Mouse (Mus musculus) hindbrain, embryonic 15.5 days (tissue): ENCODE results near the gene Prdm16. TPM values are rescaled to one million over a fixed set of nuclear protein-coding genes. Genes with fewer than 3 reads are reported as not detected.

Experiments
- ATAC-seq: fragments of 200-750 bp; cut with Nextera tagmentation; 2 replicates; pipeline ENCODE4 v1.8.0; 2017; ENCODE audit warnings: low read depth, moderate number of reproducible peaks, moderate TSS enrichment; ENCODE audit not compliant: low FRiP score
- H3K27ac ChIP-seq: fragments of 300-500 bp; sonication (generic); replicated peaks from 2 replicates; pipeline ENCODE4 v1.5.1; 2015; ENCODE audit warnings: mild to moderate bottlenecking, inconsistent platforms
- H3K27me3 ChIP-seq: fragments of 300-500 bp; sonication (generic); 2 replicates; pipeline ENCODE4 v1.6.1; 2015; ENCODE audit warnings: control low read depth, inconsistent platforms
- H3K36me3 ChIP-seq: fragments of 300-500 bp; sonication (generic); 2 replicates; pipeline ENCODE4 v1.6.1; 2015; ENCODE audit warnings: control low read depth, inconsistent platforms
- H3K4me1 ChIP-seq: fragments of 300-500 bp; sonication (generic); replicated peaks from 2 replicates; pipeline ENCODE4 v1.6.1; 2015; ENCODE audit warnings: control low read depth, inconsistent platforms
- H3K4me2 ChIP-seq: fragments of 300-500 bp; sonication (generic); 2 replicates; pipeline ENCODE4 v1.6.1; 2015; ENCODE audit warnings: moderate library complexity, mild to moderate bottlenecking, inconsistent platforms
- H3K4me3 ChIP-seq: fragments of 300-500 bp; sonication (generic); 2 replicates; pipeline ENCODE4 v1.5.1; 2015; ENCODE audit warnings: mild to moderate bottlenecking, inconsistent platforms
- H3K9ac ChIP-seq: fragments of 300-500 bp; sonication (generic); 2 replicates; pipeline ENCODE4 v1.6.1; 2015; ENCODE audit warnings: inconsistent platforms
- H3K9me3 ChIP-seq: fragments of 300-500 bp; sonication (generic); 2 replicates; pipeline ENCODE4 v1.6.1; 2016; ENCODE audit warnings: control low read depth, inconsistent platforms
- WGBS: fragments of 180-500 bp; shearing (Covaris S2); methylation state at CpG from one replicate; pipeline ENCODE4 v1.1.7; 2015; 5-methylcytosine and 5-hydroxymethylcytosine counted together
- polyA plus RNA-seq: library from polyadenylated mRNA; unstranded; fragments of >200 nt; fragmentation: Nextera tagmentation; extraction: Ambion mirVana; gene quantifications from 2 replicates; pipeline ENCODE4 v1.2.1, GENCODE M21; 2015

Prdm16 gene
- polyA plus RNA-seq, 1 experiment from 2014 or later = 16.2 TPM

GRCm38 (mm10) chr4:154385208-154385607, 251.5 kb downstream of the Prdm16 start:
- no peak overlapping the region for H3K27ac ChIP-seq
- H3K27me3 ChIP-seq = no peaks in the 10 kb centered on the region
- no peaks in the 10 kb centered on the region for H3K36me3 ChIP-seq
- H3K9ac ChIP-seq = no peak overlapping the region
- no peaks in the 10 kb centered on the region for H3K9me3 ChIP-seq
- no peak overlapping the region for H3K4me2 ChIP-seq
- H3K4me3 ChIP-seq = no peak overlapping the region
- 54% methylated on average over 8 of the region's 8 CpGs for WGBS
- peaks cover 22% of the 10 kb centered on the region for H3K4me1 ChIP-seq
- ATAC-seq = no peak

GRCm38 (mm10) chr4:154378876-154379275, 257.8 kb downstream of the Prdm16 start:
- no peaks in the 10 kb centered on the region for H3K36me3 ChIP-seq
- H3K27me3 ChIP-seq = no peaks in the 10 kb centered on the region
- H3K9ac ChIP-seq = no peak overlapping the region
- H3K27ac ChIP-seq = no peak overlapping the region
- no peak overlapping the region for H3K4me3 ChIP-seq
- H3K4me1 ChIP-seq = no peaks in the 10 kb centered on the region
- 92% methylated on average over 2 of the region's 2 CpGs for WGBS
- no peaks in the 10 kb centered on the region for H3K9me3 ChIP-seq
- no peak for ATAC-seq
- no peak overlapping the region for H3K4me2 ChIP-seq

DNA sequence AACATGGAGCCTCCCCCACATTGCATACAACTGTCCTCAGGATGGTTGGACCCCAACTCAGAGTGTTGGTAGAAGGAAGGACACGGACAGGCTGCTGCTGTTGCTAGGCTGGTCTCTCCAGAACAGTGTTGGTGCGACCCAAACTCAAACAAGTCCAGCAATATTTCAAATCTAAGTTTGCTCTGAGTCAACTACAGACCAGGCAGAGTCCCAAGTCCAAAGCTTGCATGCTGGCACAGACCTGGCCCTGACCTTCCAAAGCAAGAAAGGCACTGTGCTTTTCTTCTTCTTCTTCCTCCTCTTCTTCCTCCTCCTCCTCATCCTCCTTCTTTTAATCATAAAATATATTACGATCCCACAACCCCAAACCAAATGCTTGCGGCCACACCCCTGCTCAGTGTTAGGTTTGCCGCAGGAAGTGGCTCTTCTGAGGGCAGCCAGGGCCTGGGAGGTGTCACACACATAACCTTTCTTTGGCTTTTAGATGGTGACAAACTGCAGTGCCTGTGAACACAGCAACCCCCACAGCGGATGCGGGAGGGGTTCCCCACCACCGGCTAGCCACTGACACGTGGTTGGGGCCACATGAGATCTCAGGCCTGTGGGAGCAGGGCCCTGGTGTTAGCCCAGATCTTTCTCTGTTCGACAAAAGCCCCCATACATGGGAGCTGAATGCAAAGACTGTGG, 260.6 kb downstream of the Prdm16 start:
- no peak overlapping the region for H3K4me3 ChIP-seq
- no peaks in the 10 kb centered on the region for H3K9me3 ChIP-seq
- H3K27me3 ChIP-seq = peaks cover 3% of the 10 kb centered on the region; the same call in 1 of the 2 replicates
- no peak for ATAC-seq
- H3K36me3 ChIP-seq = no peaks in the 10 kb centered on the region
- WGBS = 92% methylated on average over 10 of the region's 10 CpGs
- no peak overlapping the region for H3K27ac ChIP-seq
- no peaks in the 10 kb centered on the region; the same call in 1 of the 2 replicates for H3K4me1 ChIP-seq
- no peak overlapping the region for H3K4me2 ChIP-seq
- no peak overlapping the region for H3K9ac ChIP-seq

DNA sequence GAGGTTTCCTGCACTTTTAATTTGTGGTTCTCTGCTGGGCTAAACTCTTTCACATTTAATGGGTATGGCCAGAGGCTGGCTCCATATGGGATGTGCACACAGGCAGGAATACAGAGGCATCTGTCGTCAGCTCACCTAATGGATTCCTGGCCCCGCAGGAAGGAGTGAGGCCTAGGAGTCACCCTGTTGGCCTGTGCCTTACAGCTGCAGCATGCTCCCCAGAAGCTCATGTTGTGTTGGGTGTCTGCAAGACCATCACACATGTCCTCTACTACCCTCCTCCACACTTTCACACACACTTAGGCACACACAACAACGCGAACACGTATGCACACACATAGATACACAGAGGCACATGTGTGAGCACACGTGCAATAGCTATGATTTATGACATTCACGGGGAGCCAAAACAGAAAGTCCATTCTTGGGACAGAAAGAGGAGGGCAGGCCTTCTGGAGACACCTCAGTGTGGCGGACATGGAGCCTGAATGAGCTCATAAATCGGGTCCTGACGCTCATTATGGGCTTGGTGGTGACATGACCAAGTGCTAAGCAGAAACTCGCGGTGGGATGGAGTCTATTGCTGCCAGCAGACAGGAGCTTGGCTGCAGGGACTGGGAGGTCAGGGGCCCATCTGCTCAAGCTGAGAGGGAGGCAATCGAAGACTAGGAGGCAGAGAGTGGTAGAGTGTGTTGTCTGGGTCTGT, 265.0 kb downstream of the Prdm16 start:
- 65% methylated on average over 13 of the region's 13 CpGs for WGBS
- Histone ChIP-seq H3K9ac (no peak overlapping the region), H3K36me3 (no peaks in the 10 kb centered on the region), H3K4me3 (no peak overlapping the region), H3K4me2 (no peak overlapping the region), H3K9me3 (no peaks in the 10 kb centered on the region), H3K4me1 (no peaks in the 10 kb centered on the region; the same call in 1 of the 2 replicates), H3K27me3 (peaks cover 3% of the 10 kb centered on the region; the same call in 1 of the 2 replicates), H3K27ac (no peak overlapping the region)
- ATAC-seq = no peak

GRCm38 (mm10) chr4:154370841-154371240, 265.8 kb downstream of the Prdm16 start:
- 83% methylated on average over 8 of the region's 8 CpGs for WGBS
- ATAC-seq = no peak
- H3K4me2 ChIP-seq = no peak overlapping the region
- peaks cover 1% of the 10 kb centered on the region; the same call in 1 of the 2 replicates for H3K4me1 ChIP-seq
- no peaks in the 10 kb centered on the region for H3K36me3 ChIP-seq
- H3K4me3 ChIP-seq = no peak overlapping the region
- no peak overlapping the region for H3K27ac ChIP-seq
- H3K9ac ChIP-seq = no peak overlapping the region
- peaks cover 3% of the 10 kb centered on the region; the same call in 1 of the 2 replicates for H3K27me3 ChIP-seq
- no peaks in the 10 kb centered on the region for H3K9me3 ChIP-seq

DNA sequence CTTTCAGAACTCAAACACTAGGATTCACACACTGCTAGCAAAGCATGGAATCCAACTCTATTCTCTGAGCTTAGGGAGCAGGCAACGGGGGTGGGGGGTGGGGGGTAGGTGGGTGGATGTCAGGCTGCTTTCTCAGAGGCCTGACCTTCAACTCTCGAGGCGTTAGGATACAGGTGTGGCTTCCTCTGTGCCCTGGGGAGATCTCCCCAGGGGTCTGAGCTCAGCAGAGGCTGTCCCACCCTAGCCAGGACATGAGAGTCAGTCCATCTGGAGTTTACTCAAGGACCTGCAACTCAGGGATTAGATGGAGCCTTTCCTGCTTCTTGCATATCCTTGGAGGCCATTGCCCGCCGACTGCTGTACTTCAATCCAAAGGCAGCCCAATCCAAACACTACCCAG, 267.6 kb downstream of the Prdm16 start:
- Histone ChIP-seq H3K36me3 (no peaks in the 10 kb centered on the region), H3K4me1 (peaks cover 4% of the 10 kb centered on the region; the same call in 1 of the 2 replicates), H3K4me3 (no peak overlapping the region), H3K4me2 (no peak overlapping the region), H3K9ac (no peak overlapping the region), H3K9me3 (no peaks in the 10 kb centered on the region), H3K27ac (no peak overlapping the region), H3K27me3 (peaks cover 3% of the 10 kb centered on the region; the same call in 1 of the 2 replicates)
- ATAC-seq = no peak
- 78% methylated on average over 5 of the region's 5 CpGs for WGBS

DNA sequence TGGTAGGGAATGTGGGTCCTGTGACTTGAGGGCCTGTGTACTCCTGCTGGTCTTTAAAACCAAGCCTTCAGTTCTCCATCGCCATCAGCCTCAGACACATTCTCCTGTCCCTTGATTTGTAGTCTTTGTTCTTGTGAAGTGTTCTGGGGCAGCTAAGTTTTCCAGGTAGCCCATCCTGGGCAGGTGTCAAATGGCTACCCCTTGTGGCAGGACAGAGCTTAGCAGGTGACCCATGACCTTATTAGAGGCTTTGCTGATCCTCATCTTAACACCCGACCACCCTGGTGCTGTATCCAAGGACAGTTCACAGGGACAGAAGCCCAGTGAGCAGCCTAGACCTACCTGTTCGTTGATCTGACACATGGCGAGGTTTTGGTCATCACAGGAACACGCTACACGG, 269.8 kb downstream of the Prdm16 start:
- Histone ChIP-seq H3K27me3 (0 out of 2 replicates have a peak, but pooled peaks cover 3% of the 10 kb centered on the region), H3K4me1 (peaks cover 4% of the 10 kb centered on the region; the same call in 1 of the 2 replicates), H3K36me3 (no peaks in the 10 kb centered on the region), H3K9me3 (no peaks in the 10 kb centered on the region), H3K4me3 (no peak overlapping the region), H3K27ac (no peak overlapping the region), H3K9ac (no peak overlapping the region), H3K4me2 (no peak overlapping the region)
- ATAC-seq = no peak
- WGBS = 85% methylated on average over 6 of the region's 6 CpGs

- no peak for ATAC-seq
- H3K36me3 ChIP-seq = no peaks in the 10 kb centered on the region
- no peak overlapping the region for H3K27ac ChIP-seq
- H3K27me3 ChIP-seq = 0 out of 2 replicates have a peak, but pooled peaks cover 3% of the 10 kb centered on the region
- 86% methylated on average over 2 of the region's 2 CpGs for WGBS
- no peak overlapping the region for H3K4me3 ChIP-seq
- peaks cover 4% of the 10 kb centered on the region; the same call in 1 of the 2 replicates for H3K4me1 ChIP-seq
- no peaks in the 10 kb centered on the region for H3K9me3 ChIP-seq
- no peak overlapping the region for H3K9ac ChIP-seq
- no peak overlapping the region for H3K4me2 ChIP-seq
Measured at GRCm38 (mm10) chr4:154364752-154365151, 271.9 kb downstream of the Prdm16 start.

DNA sequence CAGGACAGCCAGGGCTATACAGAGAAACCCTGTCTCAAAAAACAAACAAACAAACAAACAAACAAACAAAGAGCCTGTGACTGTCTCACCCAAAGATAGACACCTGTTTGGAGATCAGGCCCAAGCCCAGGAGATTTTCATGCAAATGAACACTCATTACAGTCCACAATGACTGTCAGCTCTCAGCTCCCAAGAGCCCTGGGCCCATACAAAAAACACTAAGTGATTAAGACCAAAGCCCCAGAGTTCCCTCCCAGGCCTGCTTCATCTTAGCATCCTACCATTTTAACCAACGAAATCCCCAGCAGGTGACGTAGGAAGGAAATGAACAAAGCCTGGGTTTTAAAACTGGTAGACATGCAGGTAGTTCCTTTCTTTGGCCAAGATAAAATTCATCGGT, 275.8 kb downstream of the Prdm16 start:
- Histone ChIP-seq H3K4me2 (no peak overlapping the region), H3K4me3 (no peak overlapping the region)
- 78% methylated on average over 3 of the region's 3 CpGs for WGBS

GRCm38 (mm10) chr4:154360441-154360840, 276.2 kb downstream of the Prdm16 start:
- no peaks in the 10 kb centered on the region for H3K9me3 ChIP-seq
- H3K27me3 ChIP-seq = peaks cover 5% of the 10 kb centered on the region; the same call in 1 of the 2 replicates
- H3K9ac ChIP-seq = no peak overlapping the region
- ATAC-seq = no peak
- no peaks in the 10 kb centered on the region for H3K4me1 ChIP-seq
- no peaks in the 10 kb centered on the region for H3K36me3 ChIP-seq
- H3K27ac ChIP-seq = no peak overlapping the region
- no peak overlapping the region for H3K4me3 ChIP-seq
- 90% methylated on average over 6 of the region's 7 CpGs for WGBS
- H3K4me2 ChIP-seq = no peak overlapping the region

More for the DNA sequence above, 275.8 kb downstream of the Prdm16 start:
- Histone ChIP-seq H3K9ac (no peak overlapping the region), H3K27ac (no peak overlapping the region), H3K27me3 (peaks cover 5% of the 10 kb centered on the region; the same call in 1 of the 2 replicates), H3K9me3 (no peaks in the 10 kb centered on the region), H3K4me1 (peaks cover 3% of the 10 kb centered on the region; the same call in 1 of the 2 replicates), H3K36me3 (no peaks in the 10 kb centered on the region)
- ATAC-seq = no peak

DNA sequence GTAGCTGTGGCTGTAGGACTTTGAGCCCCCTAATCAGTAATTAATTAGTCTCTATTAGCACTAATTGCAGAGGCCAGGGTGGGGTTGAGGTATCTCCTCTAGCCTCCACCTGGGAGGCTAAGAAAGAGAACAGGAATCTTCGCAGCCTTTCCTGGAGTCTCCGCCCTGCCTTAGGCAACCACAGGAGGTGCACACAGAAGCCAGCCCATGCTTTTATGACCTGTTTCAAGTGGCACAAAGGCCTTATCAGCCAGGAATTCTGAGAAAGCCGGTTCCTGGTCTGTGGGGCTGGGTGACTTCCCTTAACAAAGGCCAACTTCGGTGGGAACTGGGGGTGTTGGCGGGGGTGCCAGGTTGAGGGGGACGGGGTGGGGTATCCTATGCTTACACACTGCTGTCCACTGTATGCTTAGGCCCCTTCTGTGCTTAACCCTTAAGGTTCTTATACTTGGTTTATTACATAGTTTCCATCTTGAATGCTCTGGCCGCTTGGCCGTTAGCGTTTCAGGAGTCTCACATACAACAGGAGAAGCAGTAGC, 276.8 kb downstream of the Prdm16 start:
- H3K9me3 ChIP-seq = no peaks in the 10 kb centered on the region
- no peaks in the 10 kb centered on the region for H3K36me3 ChIP-seq
- no peak for ATAC-seq
- H3K27ac ChIP-seq = no peak overlapping the region
- WGBS = 84% methylated on average over 9 of the region's 9 CpGs
- H3K4me1 ChIP-seq = no peaks in the 10 kb centered on the region
- no peak overlapping the region for H3K9ac ChIP-seq
- H3K4me2 ChIP-seq = no peak overlapping the region
- H3K27me3 ChIP-seq = peaks cover 5% of the 10 kb centered on the region; the same call in 1 of the 2 replicates
- H3K4me3 ChIP-seq = no peak overlapping the region

GRCm38 (mm10) chr4:154358816-154359215, 277.9 kb downstream of the Prdm16 start:
- no peaks in the 10 kb centered on the region for H3K4me1 ChIP-seq
- peaks cover 8% of the 10 kb centered on the region; the same call in 1 of the 2 replicates for H3K27me3 ChIP-seq
- no peaks in the 10 kb centered on the region for H3K36me3 ChIP-seq
- 55% methylated on average over 11 of the region's 11 CpGs for WGBS
- H3K27ac ChIP-seq = no peak overlapping the region
- H3K4me3 ChIP-seq = no peak overlapping the region
- no peaks in the 10 kb centered on the region for H3K9me3 ChIP-seq
- ATAC-seq = no peak
- H3K9ac ChIP-seq = no peak overlapping the region
- no peak overlapping the region for H3K4me2 ChIP-seq
